Mouse (Mus musculus): ENCODE data around the gene Map4k1. TPM values are rescaled to one million over a fixed set of nuclear protein-coding genes. Genes with fewer than 3 reads are reported as not detected.
A peak's percentile ranks its signal among the peaks of the same experiment; 100 is the strongest.

Map4k1 gene
- polyA plus RNA-seq, 1 experiment from 2014 or later: 6.5 TPM

GRCm38 (mm10) chr7:29026811-29027210 is 45.0 kb downstream of the Map4k1 start:
- Histone ChIP-seq H3K27ac (ENCODE audit: poor library complexity, severe bottlenecking) (no peak overlapping the region), H3K36me3 (no peaks in the 10 kb centered on the region), H3K4me1 (replicated peaks) (no peaks in the 10 kb centered on the region), H3K4me3 (no peak overlapping the region), H3K27me3 (replicated peaks) (peaks cover 7% of the 10 kb centered on the region; the same call in 1 of the 2 replicates), H3K4me2 (no peak overlapping the region), H3K9ac (no peak overlapping the region), H3K9me3 (replicated peaks) (no peaks in the 10 kb centered on the region)
- ATAC-seq (ENCODE audit: insufficient number of reproducible peaks, low FRiP score): no peak
- 77% methylated on average over 4 of the region's 4 CpGs for WGBS

DNA sequence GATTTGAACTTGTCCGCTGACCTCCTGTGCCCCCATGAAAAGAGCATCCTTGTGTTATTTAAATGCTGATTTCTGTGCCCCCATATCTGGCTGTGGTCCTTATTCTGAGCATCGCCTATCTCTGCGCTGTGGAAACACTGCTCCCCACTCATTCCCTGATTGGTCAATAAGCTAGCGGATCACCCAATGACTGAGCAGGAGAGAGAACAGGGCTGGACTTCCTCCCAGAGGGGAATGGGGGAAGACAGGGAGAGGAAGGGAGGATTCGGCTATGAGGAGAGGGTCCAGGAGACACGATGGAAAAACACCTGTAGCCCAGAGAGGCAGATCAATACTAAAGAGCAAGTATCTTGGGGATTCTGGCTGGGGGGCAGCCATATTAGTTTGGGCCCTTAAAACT is 46.9 kb downstream of the Map4k1 start:
- no peak overlapping the region for H3K4me3 ChIP-seq
- H3K9me3 ChIP-seq (replicated peaks): no peaks in the 10 kb centered on the region
- no peaks in the 10 kb centered on the region for H3K4me1 ChIP-seq (replicated peaks)
- 72% methylated on average over 6 of the region's 6 CpGs for WGBS
- no peak overlapping the region for H3K4me2 ChIP-seq
- H3K27me3 ChIP-seq (replicated peaks): no peaks in the 10 kb centered on the region
- H3K27ac ChIP-seq (ENCODE audit: poor library complexity, severe bottlenecking): no peak overlapping the region
- H3K36me3 ChIP-seq: no peaks in the 10 kb centered on the region
- ATAC-seq (ENCODE audit: insufficient number of reproducible peaks, low FRiP score): no peak
- no peak overlapping the region for H3K9ac ChIP-seq

DNA sequence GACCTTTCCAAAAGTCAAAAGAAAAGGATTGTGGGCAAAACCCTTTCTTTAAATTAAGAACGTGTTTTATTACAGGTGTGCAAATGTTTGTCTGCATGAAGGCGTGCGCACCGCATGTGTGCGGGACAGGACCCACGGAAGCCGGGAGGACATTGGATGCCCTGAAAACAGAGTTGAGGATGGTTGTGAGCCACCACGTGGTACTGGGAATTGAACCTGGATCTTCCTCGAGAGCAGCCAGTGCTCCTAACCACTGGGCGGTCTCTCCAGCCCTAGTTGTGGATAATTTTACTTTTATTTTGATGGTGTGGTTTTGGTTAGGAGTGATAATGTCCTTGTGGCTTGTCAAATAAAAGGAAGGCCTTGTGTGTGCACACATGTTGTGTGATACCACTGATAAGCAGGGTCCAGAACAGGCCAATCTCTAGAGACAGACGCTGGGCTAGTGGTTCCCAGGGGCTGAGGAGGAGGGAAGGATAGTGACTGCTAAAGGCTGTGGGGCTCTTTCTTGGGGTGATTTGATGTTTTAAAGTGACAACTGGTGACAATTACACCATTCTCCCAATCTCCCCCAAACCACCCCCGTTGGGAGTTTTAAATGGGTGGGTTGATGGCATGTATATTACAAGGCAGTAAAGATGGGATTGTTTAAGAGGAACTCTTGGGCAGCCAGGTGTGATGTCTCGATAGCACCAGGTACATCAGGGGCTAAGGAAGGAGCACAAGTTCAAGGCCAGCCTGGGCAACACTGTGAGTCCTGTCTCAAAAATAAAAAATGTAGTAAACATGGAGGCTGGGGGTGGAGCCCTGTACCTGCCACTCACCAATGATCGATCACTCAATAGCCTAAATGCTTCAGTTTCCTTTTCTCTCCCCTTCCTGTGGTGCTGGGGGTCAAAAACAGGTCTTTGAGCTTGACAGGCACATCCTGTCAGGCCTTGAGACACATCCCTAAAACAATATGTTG is 48.1 kb downstream of the Map4k1 start:
- H3K27ac ChIP-seq (ENCODE audit: poor library complexity, severe bottlenecking): no peak overlapping the region
- H3K4me3 ChIP-seq: no peak overlapping the region
- peak; percentile 15; the same call in 1 of the 2 replicates for ATAC-seq (ENCODE audit: insufficient number of reproducible peaks, low FRiP score)
- H3K4me2 ChIP-seq: no peak overlapping the region
- 76% methylated on average over 14 of the region's 14 CpGs for WGBS
- H3K9ac ChIP-seq: no peak overlapping the region
- H3K9me3 ChIP-seq (replicated peaks): no peaks in the 10 kb centered on the region; the same call in 1 of the 2 replicates
- no peaks in the 10 kb centered on the region for H3K4me1 ChIP-seq (replicated peaks)
- no peaks in the 10 kb centered on the region for H3K27me3 ChIP-seq (replicated peaks)
- no peaks in the 10 kb centered on the region for H3K36me3 ChIP-seq

DNA sequence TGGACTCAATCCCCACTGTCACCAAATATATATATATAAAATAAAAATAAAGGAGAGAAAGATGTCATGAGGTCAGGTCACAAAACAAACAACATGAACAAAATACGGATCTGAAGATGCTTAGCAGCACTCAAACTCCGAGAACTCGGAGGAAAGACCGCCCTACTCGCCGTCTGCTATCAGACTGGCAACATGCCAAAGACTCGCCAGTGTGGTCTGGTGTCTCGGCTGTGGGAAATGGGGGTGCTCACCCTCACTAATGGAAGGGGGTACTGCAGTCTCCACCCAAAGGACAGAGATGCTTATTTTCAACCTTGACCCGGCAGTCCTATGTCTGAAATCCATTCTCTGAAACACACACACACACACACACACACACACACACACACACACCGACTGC is 49.8 kb downstream of the Map4k1 start:
- Histone ChIP-seq H3K4me1 (replicated peaks) (no peaks in the 10 kb centered on the region), H3K27me3 (replicated peaks) (no peaks in the 10 kb centered on the region), H3K9me3 (replicated peaks) (peaks cover 10% of the 10 kb centered on the region), H3K4me3 (no peak overlapping the region), H3K4me2 (no peak overlapping the region), H3K9ac (no peak overlapping the region), H3K36me3 (no peaks in the 10 kb centered on the region), H3K27ac (ENCODE audit: poor library complexity, severe bottlenecking) (no peak overlapping the region)
- ATAC-seq (ENCODE audit: insufficient number of reproducible peaks, low FRiP score): no peak
- WGBS: 65% methylated on average over 10 of the region's 10 CpGs

GRCm38 (mm10) chr7:29032685-29033084 is 50.8 kb downstream of the Map4k1 start:
- Histone ChIP-seq H3K4me2 (no peak overlapping the region), H3K9me3 (replicated peaks) (peaks cover 14% of the 10 kb centered on the region), H3K4me3 (no peak overlapping the region), H3K9ac (no peak overlapping the region), H3K4me1 (replicated peaks) (no peaks in the 10 kb centered on the region), H3K27ac (ENCODE audit: poor library complexity, severe bottlenecking) (no peak overlapping the region), H3K36me3 (no peaks in the 10 kb centered on the region), H3K27me3 (replicated peaks) (no peaks in the 10 kb centered on the region)
- ATAC-seq (ENCODE audit: insufficient number of reproducible peaks, low FRiP score): no peak
- whole genome bisulfite sequencing: 82% methylated on average over 5 of the region's 5 CpGs

DNA sequence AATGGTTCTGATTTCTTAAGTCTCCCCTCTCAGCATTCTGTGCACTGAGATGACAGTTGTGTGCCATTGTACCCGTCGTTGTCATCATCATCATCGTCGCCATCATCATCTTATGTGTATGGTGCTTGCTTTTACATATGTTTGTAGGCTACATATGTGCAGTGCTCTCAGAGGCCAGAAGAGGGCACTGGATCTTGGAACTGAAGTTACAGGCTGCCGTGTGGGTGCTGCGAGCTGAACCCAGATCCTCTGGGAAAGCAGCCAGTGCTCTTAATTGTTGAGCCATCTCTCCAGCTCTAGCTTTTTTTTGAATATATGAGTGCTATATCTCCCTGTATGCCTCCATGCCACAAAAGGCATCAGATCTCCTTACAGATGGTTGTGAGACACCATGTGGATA is 55.4 kb downstream of the Map4k1 start:
- ATAC-seq (ENCODE audit: insufficient number of reproducible peaks, low FRiP score): no peak
- H3K9ac ChIP-seq: no peak overlapping the region
- no peak overlapping the region for H3K27ac ChIP-seq (ENCODE audit: poor library complexity, severe bottlenecking)
- no peak overlapping the region for H3K4me2 ChIP-seq
- no peaks in the 10 kb centered on the region; the same call in 1 of the 2 replicates for H3K27me3 ChIP-seq (replicated peaks)
- WGBS: 74% methylated on average over 6 of the region's 6 CpGs
- peaks cover 14% of the 10 kb centered on the region for H3K9me3 ChIP-seq (replicated peaks)
- no peaks in the 10 kb centered on the region for H3K36me3 ChIP-seq
- H3K4me1 ChIP-seq (replicated peaks): peaks cover 10% of the 10 kb centered on the region
- H3K4me3 ChIP-seq: no peak overlapping the region

DNA sequence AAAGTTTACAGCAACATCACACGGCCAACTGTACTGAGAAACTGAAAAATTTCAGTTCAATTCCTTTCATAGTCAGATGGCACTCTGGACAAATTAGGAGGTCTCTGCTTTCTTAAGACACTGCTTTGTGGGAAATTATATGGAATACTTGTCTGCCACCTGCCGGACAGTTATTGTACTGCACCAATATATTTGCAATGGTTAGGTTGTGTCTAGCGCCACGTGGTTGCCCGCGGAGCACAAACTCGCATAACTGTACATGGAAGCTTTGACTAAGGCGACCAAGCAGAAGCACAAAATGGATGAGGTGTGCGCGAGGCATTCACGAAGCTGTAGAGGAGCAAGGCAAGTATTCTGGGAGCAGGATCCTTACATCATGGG is 57.7 kb downstream of the Map4k1 start:
- H3K9me3 ChIP-seq (replicated peaks): peaks cover 14% of the 10 kb centered on the region
- ATAC-seq (ENCODE audit: insufficient number of reproducible peaks, low FRiP score): peak; percentile 31
- H3K4me3 ChIP-seq: peak overlapping the region; percentile 45
- peaks cover 16% of the 10 kb centered on the region for H3K4me1 ChIP-seq (replicated peaks)
- H3K4me2 ChIP-seq: peak overlapping the region; percentile 80
- no peaks in the 10 kb centered on the region for H3K36me3 ChIP-seq
- peaks cover 11% of the 10 kb centered on the region for H3K27me3 ChIP-seq (replicated peaks)
- H3K27ac ChIP-seq (ENCODE audit: poor library complexity, severe bottlenecking): no peak overlapping the region
- peak overlapping the region; percentile 59 for H3K9ac ChIP-seq
- WGBS: under 1% methylated on average over 11 of the region's 11 CpGs

GRCm38 (mm10) chr7:29039985-29040661 is 58.3 kb downstream of the Map4k1 start:
- WGBS: under 1% methylated on average over 26 of the region's 26 CpGs
- no peak overlapping the region for H3K27ac ChIP-seq (ENCODE audit: poor library complexity, severe bottlenecking)
- H3K4me2 ChIP-seq: peak overlapping the region; percentile 80
- H3K4me3 ChIP-seq: peak overlapping the region; percentile 45
- H3K9ac ChIP-seq: peak overlapping the region; percentile 59
- peaks cover 16% of the 10 kb centered on the region for H3K27me3 ChIP-seq (replicated peaks)
- peaks cover 14% of the 10 kb centered on the region for H3K9me3 ChIP-seq (replicated peaks)
- H3K4me1 ChIP-seq (replicated peaks): peaks cover 16% of the 10 kb centered on the region
- peak; percentile 33; the same call in 1 of the 2 replicates for ATAC-seq (ENCODE audit: insufficient number of reproducible peaks, low FRiP score)
- no peaks in the 10 kb centered on the region for H3K36me3 ChIP-seq

DNA sequence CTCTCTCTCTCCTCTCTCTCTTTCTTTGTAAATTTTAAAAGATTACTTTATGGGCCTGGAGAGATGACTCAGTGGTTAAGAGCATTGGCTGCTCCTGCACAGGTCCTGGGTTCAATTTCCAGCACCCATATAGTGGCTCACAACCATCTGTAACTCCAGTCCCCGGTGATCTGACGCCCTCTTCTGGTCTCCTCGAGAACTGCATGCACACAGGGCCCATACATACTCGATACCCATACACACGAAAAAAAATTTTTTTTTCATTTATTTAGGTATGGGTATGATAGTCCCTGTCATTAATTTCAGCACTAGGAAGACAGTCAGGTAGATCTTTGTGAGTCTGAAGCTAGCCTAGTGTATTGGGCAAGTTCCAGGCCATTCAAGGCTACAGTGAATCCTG is 59.3 kb downstream of the Map4k1 start:
- Histone ChIP-seq H3K27ac (ENCODE audit: poor library complexity, severe bottlenecking) (no peak overlapping the region), H3K4me2 (no peak overlapping the region), H3K9ac (no peak overlapping the region), H3K4me1 (replicated peaks) (peaks cover 16% of the 10 kb centered on the region), H3K4me3 (no peak overlapping the region), H3K36me3 (no peaks in the 10 kb centered on the region), H3K27me3 (replicated peaks) (peaks cover 25% of the 10 kb centered on the region), H3K9me3 (replicated peaks) (0 out of 2 replicates have a peak, but pooled peaks cover 5% of the 10 kb centered on the region)
- 71% methylated on average over 5 of the region's 5 CpGs for WGBS
- no peak for ATAC-seq (ENCODE audit: insufficient number of reproducible peaks, low FRiP score)

DNA sequence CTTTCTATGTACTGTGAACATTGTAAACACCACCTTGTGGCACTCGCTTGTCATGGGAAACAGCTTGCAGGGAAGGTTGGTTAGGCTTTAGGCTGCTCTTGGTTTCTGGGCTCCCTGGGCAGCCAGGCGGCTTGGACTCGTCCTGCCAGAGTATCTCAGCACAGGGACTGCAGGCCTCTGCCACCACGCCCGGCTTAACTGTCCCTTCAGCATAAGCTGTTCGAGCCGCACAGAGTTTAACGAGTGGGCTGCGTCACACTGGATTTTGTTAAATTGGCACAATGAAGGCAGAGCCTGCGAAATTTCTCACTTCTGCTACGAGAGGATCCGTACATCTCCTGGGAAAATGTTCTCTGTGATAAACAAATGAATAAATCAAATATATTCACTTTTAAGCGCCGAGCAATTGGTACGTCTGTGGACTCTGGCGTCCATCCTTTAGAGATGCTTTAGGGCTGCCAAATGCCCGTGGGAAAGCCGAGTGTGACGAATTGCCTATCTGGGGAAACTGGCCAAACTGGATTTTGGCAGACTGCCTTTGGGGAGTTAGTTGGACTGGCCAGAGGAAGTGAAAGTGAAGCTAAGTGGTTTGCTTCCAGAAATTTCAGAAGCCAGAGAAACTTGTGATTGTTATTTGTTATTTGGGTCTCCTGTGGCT is 61.3 kb downstream of the Map4k1 start:
- Histone ChIP-seq H3K4me2 (no peak overlapping the region), H3K9me3 (replicated peaks) (peaks cover 1% of the 10 kb centered on the region), H3K9ac (no peak overlapping the region), H3K27ac (ENCODE audit: poor library complexity, severe bottlenecking) (no peak overlapping the region), H3K27me3 (replicated peaks) (peaks cover 42% of the 10 kb centered on the region), H3K4me3 (no peak overlapping the region), H3K36me3 (no peaks in the 10 kb centered on the region), H3K4me1 (replicated peaks) (peaks cover 16% of the 10 kb centered on the region)
- no peak for ATAC-seq (ENCODE audit: insufficient number of reproducible peaks, low FRiP score)
- 75% methylated on average over 19 of the region's 19 CpGs for WGBS

DNA sequence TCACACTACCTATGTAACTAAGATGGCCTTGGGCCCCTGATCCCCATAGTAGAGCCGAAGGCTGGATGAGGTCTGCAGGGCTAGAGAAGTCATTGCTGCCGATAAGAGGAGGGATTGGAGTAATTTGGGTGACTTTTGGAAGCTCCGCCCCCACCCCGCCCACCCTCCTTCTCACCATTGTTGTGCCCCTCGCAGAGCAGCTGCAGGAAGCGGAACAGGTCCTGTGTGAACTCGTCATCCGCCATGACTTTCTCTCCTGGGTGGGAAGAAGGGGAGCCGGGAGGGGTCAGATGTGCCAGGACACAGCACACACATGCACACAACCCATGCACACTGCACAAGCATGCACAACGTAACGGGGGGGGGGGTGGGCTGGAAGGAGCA is 61.8 kb downstream of the Map4k1 start:
- no peak overlapping the region for H3K27ac ChIP-seq (ENCODE audit: poor library complexity, severe bottlenecking)
- H3K4me1 ChIP-seq (replicated peaks): peaks cover 16% of the 10 kb centered on the region
- no peak for ATAC-seq (ENCODE audit: insufficient number of reproducible peaks, low FRiP score)
- H3K4me3 ChIP-seq: no peak overlapping the region
- 38% methylated on average over 11 of the region's 11 CpGs for WGBS
- H3K27me3 ChIP-seq (replicated peaks): peaks cover 46% of the 10 kb centered on the region
- peaks cover 6% of the 10 kb centered on the region for H3K9me3 ChIP-seq (replicated peaks)
- no peaks in the 10 kb centered on the region for H3K36me3 ChIP-seq
- H3K4me2 ChIP-seq: 0 out of 2 replicates have a peak overlapping the region, but pooled peaks have one; percentile 1
- no peak overlapping the region for H3K9ac ChIP-seq
